Mouse (Mus musculus) ES-Bruce4 (cell line): ENCODE data around the gene Hddc2.

Experiments used
- CTCF ChIP-seq: IDR thresholded peaks from one replicate; pipeline ENCODE4 v1.8.1; 2011; ENCODE audit warnings: low read depth, low read length
- EP300 ChIP-seq: IDR thresholded peaks from 2 replicates; pipeline ENCODE4 v1.6.1; 2011; ENCODE audit warnings: low read depth, low read length; ENCODE audit not compliant: insufficient read depth

GRCm38 (mm10) chr10:31359749-31360148 lies 46.6 kb downstream of the Hddc2 start:
- TF ChIP-seq CTCF (no peak), EP300 (no peak)
